Mouse (Mus musculus): ENCODE data around the gene Gm38394. TPM values are rescaled to one million over a fixed set of nuclear protein-coding genes. Genes with fewer than 3 reads are reported as not detected.

The Gm38394 gene
- polyA plus RNA-seq, 1 experiment from 2014 or later: 2.3 TPM

GRCm38 (mm10) chr1:133613817-133614216 is 47.3 kb downstream of the Gm38394 start:
- Histone ChIP-seq H3K4me1 (replicated peaks) (peaks cover 5% of the 10 kb centered on the region), H3K4me2 (no peak overlapping the region), H3K9ac (no peak overlapping the region), H3K36me3 (peaks cover 9% of the 10 kb centered on the region; the same call in 1 of the 2 replicates), H3K27me3 (no peaks in the 10 kb centered on the region), H3K27ac (replicated peaks) (no peak overlapping the region), H3K9me3 (no peaks in the 10 kb centered on the region), H3K4me3 (no peak overlapping the region)
- 78% methylated on average over 3 of the region's 3 CpGs for WGBS
- no peak for ATAC-seq (ENCODE audit: low FRiP score, low read depth)

GRCm38 (mm10) chr1:133611436-133611835 is 49.7 kb downstream of the Gm38394 start:
- ATAC-seq (ENCODE audit: low FRiP score, low read depth): no peak
- H3K9ac ChIP-seq: no peak overlapping the region
- H3K27ac ChIP-seq (replicated peaks): no peak overlapping the region
- H3K9me3 ChIP-seq: no peaks in the 10 kb centered on the region
- WGBS: 64% methylated on average over 1 of the region's 1 CpGs
- no peak overlapping the region for H3K4me3 ChIP-seq
- no peaks in the 10 kb centered on the region for H3K27me3 ChIP-seq
- no peak overlapping the region for H3K4me2 ChIP-seq
- peaks cover 22% of the 10 kb centered on the region for H3K36me3 ChIP-seq
- H3K4me1 ChIP-seq (replicated peaks): peaks cover 21% of the 10 kb centered on the region

- Histone ChIP-seq H3K4me1 (replicated peaks) (peaks cover 21% of the 10 kb centered on the region), H3K4me2 (no peak overlapping the region), H3K27ac (replicated peaks) (no peak overlapping the region), H3K9ac (no peak overlapping the region), H3K36me3 (peaks cover 28% of the 10 kb centered on the region), H3K4me3 (no peak overlapping the region), H3K27me3 (no peaks in the 10 kb centered on the region), H3K9me3 (no peaks in the 10 kb centered on the region)
- peak; percentile 50 for ATAC-seq (ENCODE audit: low FRiP score, low read depth)
- WGBS: 62% methylated on average over 6 of the region's 6 CpGs
These were observed 50.5 kb downstream of the Gm38394 start for GRCm38 (mm10) chr1:133610601-133611000.

GRCm38 (mm10) chr1:133609771-133610502 is 51.2 kb downstream of the Gm38394 start, which contains the start of gene Snrpe:
Gene Snrpe, minus strand, starts transcription at chr1:133610291.
- H3K4me1 ChIP-seq (replicated peaks): peaks cover 21% of the 10 kb centered on the region
- under 1% methylated on average over 73 of the region's 73 CpGs for WGBS
- peaks cover 34% of the 10 kb centered on the region for H3K36me3 ChIP-seq
- H3K27me3 ChIP-seq: no peaks in the 10 kb centered on the region
- H3K9me3 ChIP-seq: no peaks in the 10 kb centered on the region
- peak within 1 kb of the TSS; percentile 71 for H3K4me2 ChIP-seq
- peak within 1 kb of the TSS; percentile 87 for H3K4me3 ChIP-seq
- H3K9ac ChIP-seq: peak within 1 kb of the TSS; percentile 95
- ATAC-seq (ENCODE audit: low FRiP score, low read depth): peak; percentile 98
- H3K27ac ChIP-seq (replicated peaks): peak within 1 kb of the TSS; percentile 93

DNA sequence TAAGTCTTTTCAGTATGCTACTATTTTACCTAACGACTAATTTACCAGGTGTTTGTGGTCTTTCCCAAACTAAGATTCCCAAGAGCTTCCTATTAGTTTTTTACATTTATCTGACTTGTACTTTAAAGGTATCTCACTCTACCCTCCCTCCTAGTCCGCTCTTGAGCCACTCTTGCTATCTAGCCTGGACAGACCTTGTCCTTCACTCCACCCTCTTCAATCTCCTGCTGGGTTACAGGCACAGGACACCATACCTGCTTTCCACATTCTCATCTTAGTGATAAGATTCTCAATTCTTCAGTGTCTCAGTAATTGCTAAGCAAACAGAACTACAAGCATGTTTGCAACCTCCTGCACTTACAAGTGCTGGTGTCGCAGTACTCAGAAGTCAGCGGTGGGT is 57.9 kb downstream of the Gm38394 start:
- Histone ChIP-seq H3K4me2 (no peak overlapping the region), H3K9ac (no peak overlapping the region), H3K4me1 (replicated peaks) (0 out of 2 replicates have a peak, but pooled peaks cover 10% of the 10 kb centered on the region), H3K27ac (replicated peaks) (no peak overlapping the region), H3K36me3 (peaks cover 66% of the 10 kb centered on the region), H3K9me3 (no peaks in the 10 kb centered on the region), H3K4me3 (no peak overlapping the region), H3K27me3 (no peaks in the 10 kb centered on the region)
- ATAC-seq (ENCODE audit: low FRiP score, low read depth): no peak
- WGBS: 96% methylated on average over 4 of the region's 4 CpGs

GRCm38 (mm10) chr1:133596298-133597007 is 64.7 kb downstream of the Gm38394 start:
- no peak overlapping the region for H3K4me2 ChIP-seq
- no peaks in the 10 kb centered on the region for H3K9me3 ChIP-seq
- WGBS: 9% methylated on average over 4 of the region's 4 CpGs
- peaks cover 7% of the 10 kb centered on the region; the same call in 1 of the 2 replicates for H3K4me1 ChIP-seq (replicated peaks)
- ATAC-seq (ENCODE audit: low FRiP score, low read depth): 0 out of 2 replicates have a peak, but pooled peaks have one; percentile 54
- 0 out of 2 replicates have a peak, but pooled peaks cover under 1% of the 10 kb centered on the region for H3K36me3 ChIP-seq
- no peak overlapping the region for H3K4me3 ChIP-seq
- no peak overlapping the region for H3K9ac ChIP-seq
- H3K27me3 ChIP-seq: no peaks in the 10 kb centered on the region
- peak overlapping the region; percentile 70 for H3K27ac ChIP-seq (replicated peaks)

- Histone ChIP-seq H3K4me1 (replicated peaks) (no peaks in the 10 kb centered on the region), H3K4me3 (no peak overlapping the region), H3K27ac (replicated peaks) (no peak overlapping the region), H3K27me3 (no peaks in the 10 kb centered on the region), H3K9me3 (no peaks in the 10 kb centered on the region), H3K9ac (no peak overlapping the region), H3K4me2 (no peak overlapping the region), H3K36me3 (no peaks in the 10 kb centered on the region)
- no peak for ATAC-seq (ENCODE audit: low FRiP score, low read depth)
- 76% methylated on average over 6 of the region's 6 CpGs for WGBS
These were observed 75.1 kb downstream of the Gm38394 start for GRCm38 (mm10) chr1:133585995-133586537.

DNA sequence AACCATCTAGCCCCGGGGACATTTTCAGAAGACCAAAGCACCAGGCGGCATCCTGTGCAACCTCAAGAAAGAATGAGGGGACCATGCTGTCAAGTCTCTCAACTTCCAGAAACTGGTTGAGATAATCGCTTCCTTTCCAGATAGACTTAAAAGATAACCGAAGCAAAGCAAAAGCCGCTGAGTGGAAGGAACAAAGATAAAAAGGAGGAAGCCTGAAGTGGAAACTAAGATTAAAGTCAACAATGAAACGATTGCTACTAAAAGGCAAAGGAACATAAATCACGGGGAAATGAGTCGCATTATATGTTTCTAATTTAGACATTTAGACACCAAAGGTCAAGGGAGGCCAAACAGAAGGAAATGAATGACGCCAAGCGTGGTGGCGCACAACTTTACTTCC is 89.8 kb downstream of the Gm38394 start:
- 90% methylated on average over 11 of the region's 11 CpGs for WGBS

More for the DNA sequence above, 89.8 kb downstream of the Gm38394 start:
- peaks cover 4% of the 10 kb centered on the region; the same call in 1 of the 2 replicates for H3K9me3 ChIP-seq
- no peaks in the 10 kb centered on the region for H3K4me1 ChIP-seq (replicated peaks)
- H3K9ac ChIP-seq: no peak overlapping the region
- ATAC-seq (ENCODE audit: low FRiP score, low read depth): no peak
- H3K27ac ChIP-seq (replicated peaks): no peak overlapping the region
- no peaks in the 10 kb centered on the region for H3K27me3 ChIP-seq
- no peaks in the 10 kb centered on the region for H3K36me3 ChIP-seq
- no peak overlapping the region for H3K4me2 ChIP-seq
- H3K4me3 ChIP-seq: no peak overlapping the region

Other genes starting within 250 kb of the Gm38394 start
- gene Sox13, start 236.9 kb downstream of the Gm38394 start, polyA plus RNA-seq (2015; fragmentation: Nextera tagmentation; extraction: Ambion mirVana): 6.0 and 7.3 TPM in 2 replicates
- gene Snrpe, start 51.0 kb downstream of the Gm38394 start, polyA plus RNA-seq (2015; fragmentation: Nextera tagmentation; extraction: Ambion mirVana): 412 and 465 TPM in 2 replicates
- not detected in 2 replicates for gene Zbed6, start 433 bp downstream of the Gm38394 start, polyA plus RNA-seq (2015; fragmentation: Nextera tagmentation; extraction: Ambion mirVana)
- gene Lax1, start 28.8 kb upstream of the Gm38394 start, polyA plus RNA-seq (2015; fragmentation: Nextera tagmentation; extraction: Ambion mirVana): 0.08 and 0.09 TPM in 2 replicates
- 11.8 and 12.4 TPM in 2 replicates for gene Atp2b4, start 139.7 kb upstream of the Gm38394 start, polyA plus RNA-seq (2015; fragmentation: Nextera tagmentation; extraction: Ambion mirVana)
- gene Optc, start 246.7 kb upstream of the Gm38394 start, polyA plus RNA-seq (2015; fragmentation: Nextera tagmentation; extraction: Ambion mirVana): 3.0 and 3.9 TPM in 2 replicates

Data from hindbrain, embryonic 15.5 days (tissue).